Mouse (Mus musculus) ES-Bruce4 (cell line): Measurements from ENCODE around the gene Chrng. TPM values are rescaled to one million over a fixed set of nuclear protein-coding genes. Genes with fewer than 3 reads are reported as not detected.

Experiments used
- H3K27ac ChIP-seq: 2 replicates; pipeline ENCODE4 v1.5.1; 2012; ENCODE audit warnings: low read length, inconsistent platforms; ENCODE audit not compliant: insufficient read depth
- H3K27me3 ChIP-seq: 2 replicates; pipeline ENCODE4 v1.6.1; 2012; ENCODE audit warnings: mild to moderate bottlenecking, low read length, inconsistent platforms; ENCODE audit not compliant: control insufficient read depth, poor library complexity, insufficient read depth, severe bottlenecking
- H3K36me3 ChIP-seq: 2 replicates; pipeline ENCODE4 v1.6.1; 2012; ENCODE audit warnings: inconsistent platforms, mild to moderate bottlenecking, low read length, moderate library complexity; ENCODE audit not compliant: control insufficient read depth, poor library complexity, insufficient read depth, severe bottlenecking
- H3K4me1 ChIP-seq: one replicate; pipeline ENCODE4 v1.8.1; 2011; ENCODE audit warnings: low read length; ENCODE audit not compliant: control insufficient read depth, insufficient read depth
- H3K4me3 ChIP-seq: 2 replicates; pipeline ENCODE4 v1.5.1; 2011; ENCODE audit warnings: low read depth, mild to moderate bottlenecking, low read length
- H3K9ac ChIP-seq: 2 replicates; pipeline ENCODE4 v1.6.1; 2012; ENCODE audit warnings: low read depth, mild to moderate bottlenecking, inconsistent platforms; ENCODE audit not compliant: poor library complexity, severe bottlenecking
- H3K9me3 ChIP-seq: replicated peaks from 2 replicates; pipeline ENCODE4 v1.6.1; 2012; ENCODE audit warnings: mild to moderate bottlenecking, low read length, inconsistent platforms; ENCODE audit not compliant: control insufficient read depth, poor library complexity, insufficient read depth, severe bottlenecking
- CTCF ChIP-seq: IDR thresholded peaks from one replicate; pipeline ENCODE4 v1.8.1; 2011; ENCODE audit warnings: low read depth, low read length
- EP300 ChIP-seq: IDR thresholded peaks from 2 replicates; pipeline ENCODE4 v1.6.1; 2011; ENCODE audit warnings: low read depth, low read length; ENCODE audit not compliant: insufficient read depth
- POLR2A ChIP-seq: IDR thresholded peaks from one replicate; pipeline ENCODE4 v1.8.1; 2011; ENCODE audit warnings: low read length; ENCODE audit not compliant: insufficient read depth
- polyA plus RNA-seq: library from polyadenylated mRNA; stranded (reverse); fragments of >200 nt; gene quantifications from 2 replicates; pipeline ENCODE4 v1.2.4, GENCODE M21; 2011; ENCODE audit warnings: low read depth; ENCODE audit not compliant: missing spikeins, insufficient read depth, insufficient read length

The Chrng gene
- polyA plus RNA-seq, 1 experiment = not detected

DNA sequence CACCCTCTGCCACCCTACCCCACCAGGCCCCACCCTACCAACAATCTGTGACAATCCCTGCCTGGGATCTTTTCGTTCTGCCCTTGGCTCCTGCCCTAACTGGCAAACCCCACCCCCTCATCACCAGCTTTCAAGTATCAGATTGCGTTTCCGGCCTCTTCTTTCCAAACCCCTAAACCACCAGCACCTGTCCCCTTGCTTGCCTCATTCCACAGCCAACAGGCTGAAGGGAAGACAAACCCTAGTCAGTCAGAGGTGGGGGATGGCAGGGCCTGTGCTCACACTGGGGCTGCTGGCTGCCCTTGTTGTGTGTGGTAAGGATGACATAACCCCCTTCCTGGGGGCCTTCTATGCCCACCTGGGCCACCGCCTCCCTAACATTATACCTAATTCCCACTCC lies 14.0 kb upstream of the Chrng start, which contains the start of gene Chrnd:
TSS of gene Chrnd (plus strand) at position 179 of the 400 bp plus-strand sequence.
- Histone ChIP-seq H3K36me3 (no peaks in the 10 kb centered on the region), H3K27ac (no peak within 1 kb of the TSS), H3K9me3 (no peaks in the 10 kb centered on the region), H3K9ac (no peak within 1 kb of the TSS), H3K27me3 (no peaks in the 10 kb centered on the region), H3K4me3 (peak within 1 kb of the TSS; percentile 12; the same call in 1 of the 2 replicates), H3K4me1 (peaks cover 1% of the 10 kb centered on the region)
- TF ChIP-seq POLR2A (no peak), CTCF (no peak), EP300 (no peak)

DNA sequence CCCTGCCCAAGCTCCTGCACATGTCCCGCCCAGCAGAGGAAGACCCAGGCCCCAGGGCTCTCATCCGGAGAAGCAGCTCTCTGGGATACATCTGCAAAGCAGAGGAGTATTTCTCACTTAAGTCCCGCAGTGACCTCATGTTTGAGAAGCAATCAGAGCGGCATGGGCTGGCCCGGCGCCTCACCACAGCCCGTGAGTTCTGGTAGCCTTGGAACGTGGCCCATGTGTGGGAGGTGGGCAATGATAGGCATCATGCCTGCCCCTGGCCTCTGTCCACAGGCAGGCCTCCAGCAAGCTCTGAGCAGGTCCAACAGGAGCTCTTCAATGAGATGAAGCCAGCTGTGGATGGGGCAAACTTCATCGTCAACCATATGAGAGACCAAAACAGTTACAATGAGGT lies 7.2 kb upstream of the Chrng start:
- H3K4me1 ChIP-seq = no peaks in the 10 kb centered on the region
- H3K27ac ChIP-seq = no peak overlapping the region
- no peaks in the 10 kb centered on the region for H3K9me3 ChIP-seq
- no peaks in the 10 kb centered on the region for H3K36me3 ChIP-seq
- no peaks in the 10 kb centered on the region for H3K27me3 ChIP-seq
- no peak overlapping the region for H3K9ac ChIP-seq
- H3K4me3 ChIP-seq = no peak overlapping the region
- no peak for TF ChIP-seq POLR2A
- no peak for TF ChIP-seq EP300
- no peak for TF ChIP-seq CTCF

GRCm38 (mm10) chr1:87198119-87199065 lies 6.1 kb upstream of the Chrng start:
- Histone ChIP-seq H3K27ac (no peak overlapping the region), H3K4me1 (no peaks in the 10 kb centered on the region), H3K9ac (no peak overlapping the region), H3K27me3 (no peaks in the 10 kb centered on the region), H3K4me3 (no peak overlapping the region), H3K9me3 (no peaks in the 10 kb centered on the region), H3K36me3 (no peaks in the 10 kb centered on the region)
- TF ChIP-seq EP300 (no peak), CTCF (no peak), POLR2A (no peak)

- no peaks in the 10 kb centered on the region for H3K27me3 ChIP-seq
- H3K4me1 ChIP-seq = no peaks in the 10 kb centered on the region
- no peaks in the 10 kb centered on the region for H3K9me3 ChIP-seq
- no peaks in the 10 kb centered on the region for H3K36me3 ChIP-seq
- no peak overlapping the region for H3K9ac ChIP-seq
- no peak overlapping the region for H3K4me3 ChIP-seq
- TF ChIP-seq EP300 = no peak
- TF ChIP-seq CTCF = no peak
- TF ChIP-seq POLR2A = no peak
- H3K27ac ChIP-seq = no peak overlapping the region
These were observed 3.6 kb upstream of the Chrng start for GRCm38 (mm10) chr1:87200811-87201210.

- H3K27me3 ChIP-seq = no peaks in the 10 kb centered on the region
- no peak overlapping the region for H3K27ac ChIP-seq
- no peak for TF ChIP-seq POLR2A
- TF ChIP-seq CTCF = no peak
- TF ChIP-seq EP300 = no peak
- no peak overlapping the region for H3K9ac ChIP-seq
- no peaks in the 10 kb centered on the region for H3K4me1 ChIP-seq
- no peaks in the 10 kb centered on the region for H3K9me3 ChIP-seq
- no peaks in the 10 kb centered on the region for H3K36me3 ChIP-seq
- no peak overlapping the region for H3K4me3 ChIP-seq
These were observed 2.6 kb upstream of the Chrng start for GRCm38 (mm10) chr1:87201848-87202247.

DNA sequence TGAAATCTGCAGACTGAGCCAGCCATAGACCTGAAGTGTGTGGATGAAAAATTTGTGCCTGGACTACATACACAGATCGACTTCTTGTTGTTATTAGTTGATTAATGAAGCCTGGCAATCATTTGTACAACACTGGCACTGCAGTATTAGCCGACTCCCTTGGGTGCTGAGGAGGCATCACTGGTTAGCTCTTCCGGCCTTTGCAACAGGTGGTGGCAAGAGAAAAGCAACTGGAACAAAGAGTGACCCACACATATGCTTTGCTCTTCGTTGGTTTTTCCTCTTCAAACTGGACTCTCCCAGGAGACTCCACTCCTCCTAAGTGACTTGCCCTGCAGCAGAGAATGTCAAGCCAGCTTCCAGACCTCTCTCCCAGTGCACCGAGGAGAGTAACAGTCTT lies 678 bp upstream of the Chrng start:
- H3K9ac ChIP-seq = no peak overlapping the region
- H3K27me3 ChIP-seq = no peaks in the 10 kb centered on the region
- no peak overlapping the region for H3K4me3 ChIP-seq
- TF ChIP-seq EP300 (no peak), POLR2A (no peak)
- no peak overlapping the region for H3K27ac ChIP-seq
- H3K36me3 ChIP-seq = no peaks in the 10 kb centered on the region
- H3K4me1 ChIP-seq = no peaks in the 10 kb centered on the region
- H3K9me3 ChIP-seq = no peaks in the 10 kb centered on the region
